Mouse (Mus musculus) neural tube, embryonic 14.5 days (tissue): Measurements from ENCODE around the gene Ddx17. TPM values are rescaled to one million over a fixed set of nuclear protein-coding genes. Genes with fewer than 3 reads are reported as not detected.

Source experiments
- ATAC-seq: fragments of 200-750 bp; cut with Nextera tagmentation; 2 replicates; pipeline ENCODE4 v1.8.0; 2017; ENCODE audit warnings: low read depth, mild to moderate bottlenecking, moderate TSS enrichment, moderate library complexity
- H3K27ac ChIP-seq: fragments of 300-500 bp; sonication (generic); 2 replicates; pipeline ENCODE4 v1.5.1; 2014; ENCODE audit warnings: low read depth, mild to moderate bottlenecking, control low read depth, low read length, moderate library complexity, mixed read lengths
- H3K27me3 ChIP-seq: fragments of 300-500 bp; sonication (generic); 2 replicates; pipeline ENCODE4 v1.6.1; 2014; ENCODE audit warnings: low read length; ENCODE audit not compliant: control insufficient read depth, insufficient read depth
- H3K36me3 ChIP-seq: fragments of 300-500 bp; sonication (generic); 2 replicates; pipeline ENCODE4 v1.6.1; 2014; ENCODE audit warnings: low read length, mixed read lengths; ENCODE audit not compliant: control insufficient read depth, insufficient read depth
- H3K4me1 ChIP-seq: fragments of 300-500 bp; sonication (generic); 2 replicates; pipeline ENCODE4 v1.6.1; 2014; ENCODE audit warnings: low read length; ENCODE audit not compliant: control insufficient read depth, insufficient read depth
- H3K4me2 ChIP-seq: fragments of 300-500 bp; sonication (generic); 2 replicates; pipeline ENCODE4 v1.6.1; 2014; ENCODE audit warnings: mild to moderate bottlenecking, low read depth, low read length, control low read depth
- H3K4me3 ChIP-seq: fragments of 300-500 bp; sonication (generic); 2 replicates; pipeline ENCODE4 v1.5.1; 2014; ENCODE audit warnings: low read depth, low read length, control low read depth, mixed read lengths
- H3K9ac ChIP-seq: fragments of 300-500 bp; sonication (generic); replicated peaks from 2 replicates; pipeline ENCODE4 v1.6.1; 2014; ENCODE audit warnings: low read depth, mild to moderate bottlenecking, control low read depth, low read length, mixed read lengths
- H3K9me3 ChIP-seq: fragments of 300-500 bp; sonication (generic); 2 replicates; pipeline ENCODE4 v1.6.1; 2016; ENCODE audit warnings: low read length; ENCODE audit not compliant: control insufficient read depth
- WGBS: fragments of 180-500 bp; shearing (Covaris S2); extraction: QIAGEN DNeasy Blood & Tissue Kit; methylation state at CpG from one replicate; pipeline ENCODE4 v1.1.7; 2014; 5-methylcytosine and 5-hydroxymethylcytosine counted together
- polyA plus RNA-seq: library from polyadenylated mRNA; unstranded; fragments of >200 nt; fragmentation: Nextera tagmentation; extraction: Ambion mirVana; gene quantifications from 2 replicates; pipeline ENCODE4 v1.2.1, GENCODE M21; 2014

The Ddx17 gene
- polyA plus RNA-seq, 1 experiment from 2014 or later, result 105 TPM

DNA sequence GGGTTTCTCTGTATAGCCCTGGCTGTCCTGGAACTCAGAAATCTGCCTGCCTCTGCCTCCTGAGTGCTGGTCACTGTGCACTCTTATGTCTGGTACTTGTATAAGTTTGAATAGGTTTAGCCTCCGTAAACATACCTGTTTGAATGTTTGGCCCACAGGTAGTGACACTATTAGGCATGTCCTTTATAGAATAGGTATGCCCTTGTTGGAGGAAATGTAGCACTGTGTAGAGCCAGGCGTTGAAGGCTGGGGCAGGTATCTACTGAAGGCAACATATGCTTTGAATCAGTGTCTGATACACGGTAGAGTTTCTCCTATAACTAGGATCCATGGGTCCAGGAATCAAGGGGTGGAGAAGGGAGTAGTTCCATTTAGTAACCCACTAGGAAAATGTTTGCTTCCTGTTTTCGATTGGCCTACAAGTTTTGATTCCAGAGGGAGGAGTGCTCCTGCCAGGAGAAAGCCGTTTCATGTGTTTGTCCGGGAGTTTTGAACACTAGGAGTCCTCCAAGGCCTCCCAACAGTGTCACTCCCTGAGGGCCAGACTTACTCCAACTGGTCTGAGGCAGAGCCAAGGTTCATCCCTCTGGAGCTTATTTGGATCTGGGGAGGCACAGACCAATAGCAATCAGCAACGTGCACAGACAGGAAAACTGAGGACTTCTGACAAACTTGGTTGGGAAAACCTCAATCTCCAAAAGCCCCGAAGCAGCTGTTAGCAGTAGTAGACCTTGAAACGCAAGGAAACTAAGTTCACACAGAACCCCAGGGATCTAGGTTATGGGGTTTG, 20.4 kb downstream of the Ddx17 start:
- Histone ChIP-seq H3K9me3 (no peaks in the 10 kb centered on the region), H3K27me3 (no peaks in the 10 kb centered on the region), H3K36me3 (peaks cover 47% of the 10 kb centered on the region), H3K9ac (no peak overlapping the region), H3K4me2 (no peak overlapping the region), H3K4me3 (no peak overlapping the region), H3K4me1 (no peaks in the 10 kb centered on the region), H3K27ac (no peak overlapping the region)
- 64% methylated on average over 9 of the region's 9 CpGs for WGBS
- ATAC-seq, result 0 out of 2 replicates have a peak, but pooled peaks have one; percentile 35

DNA sequence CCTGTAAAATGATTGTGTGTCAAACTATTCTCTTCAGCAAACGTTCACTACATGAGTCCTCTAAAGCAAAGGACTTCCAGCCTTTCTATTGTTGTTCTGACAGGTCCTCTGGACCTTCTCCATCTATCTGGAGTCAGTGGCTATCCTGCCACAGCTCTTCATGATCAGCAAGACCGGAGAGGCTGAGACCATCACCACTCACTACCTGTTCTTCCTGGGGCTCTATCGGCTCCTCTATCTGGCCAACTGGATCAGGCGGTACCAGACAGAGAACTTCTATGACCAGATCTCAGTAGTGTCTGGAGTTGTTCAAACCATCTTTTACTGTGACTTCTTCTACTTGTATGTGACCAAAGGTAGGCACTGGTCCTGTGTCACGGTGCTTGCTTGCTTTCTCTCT, 21.0 kb downstream of the Ddx17 start:
- no peak overlapping the region for H3K4me2 ChIP-seq
- ATAC-seq, result no peak
- H3K27me3 ChIP-seq, result no peaks in the 10 kb centered on the region
- no peaks in the 10 kb centered on the region for H3K9me3 ChIP-seq
- peaks cover 41% of the 10 kb centered on the region for H3K36me3 ChIP-seq
- H3K9ac ChIP-seq, result no peak overlapping the region
- no peaks in the 10 kb centered on the region for H3K4me1 ChIP-seq
- 87% methylated on average over 5 of the region's 5 CpGs for WGBS
- no peak overlapping the region for H3K27ac ChIP-seq
- no peak overlapping the region for H3K4me3 ChIP-seq

DNA sequence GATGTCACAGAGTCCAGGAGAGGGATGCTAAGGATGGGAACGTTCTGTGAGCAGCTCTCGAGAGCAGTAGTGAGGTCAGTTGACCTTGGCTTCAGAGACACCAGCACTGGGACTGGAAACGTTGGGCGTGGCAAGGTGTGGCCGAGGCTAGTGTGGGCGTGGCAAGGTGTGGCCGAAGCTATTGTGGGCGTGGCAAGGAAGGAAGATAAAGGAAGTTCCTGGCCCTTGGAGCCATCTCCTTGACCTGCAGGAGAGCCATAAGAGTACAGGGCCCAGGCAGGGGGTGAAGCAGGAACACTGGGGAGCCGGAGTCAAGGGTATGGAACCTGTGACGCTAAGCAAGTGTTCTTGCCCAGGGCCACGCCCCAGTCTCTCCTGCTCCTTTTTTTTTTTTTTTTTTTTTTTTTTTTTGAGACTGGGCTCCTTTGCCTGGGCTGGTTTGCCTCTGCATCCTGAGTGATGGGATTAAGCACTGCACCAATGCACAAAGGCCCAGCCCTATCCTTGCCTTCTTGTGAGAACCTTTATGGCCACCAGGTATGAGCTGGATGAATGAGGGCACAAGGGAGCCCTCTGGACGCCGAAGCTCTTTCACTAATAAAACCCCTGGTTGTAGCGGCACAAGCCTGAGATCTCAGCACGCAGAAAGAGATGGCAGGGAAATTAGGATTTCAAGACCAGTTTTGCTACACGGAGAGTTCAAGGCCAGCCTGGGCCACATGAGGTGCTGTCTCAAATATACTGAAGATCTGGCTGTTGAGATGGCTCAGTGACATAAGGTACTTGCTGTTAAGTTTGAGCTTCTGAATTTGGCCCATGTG, 26.9 kb downstream of the Ddx17 start:
- Histone ChIP-seq H3K4me2 (no peak overlapping the region), H3K27me3 (peaks cover 28% of the 10 kb centered on the region), H3K9me3 (no peaks in the 10 kb centered on the region), H3K36me3 (no peaks in the 10 kb centered on the region), H3K9ac (no peak overlapping the region), H3K4me1 (peaks cover 10% of the 10 kb centered on the region; the same call in 1 of the 2 replicates), H3K27ac (no peak overlapping the region), H3K4me3 (no peak overlapping the region)
- 42% methylated on average over 16 of the region's 16 CpGs for WGBS
- no peak for ATAC-seq

DNA sequence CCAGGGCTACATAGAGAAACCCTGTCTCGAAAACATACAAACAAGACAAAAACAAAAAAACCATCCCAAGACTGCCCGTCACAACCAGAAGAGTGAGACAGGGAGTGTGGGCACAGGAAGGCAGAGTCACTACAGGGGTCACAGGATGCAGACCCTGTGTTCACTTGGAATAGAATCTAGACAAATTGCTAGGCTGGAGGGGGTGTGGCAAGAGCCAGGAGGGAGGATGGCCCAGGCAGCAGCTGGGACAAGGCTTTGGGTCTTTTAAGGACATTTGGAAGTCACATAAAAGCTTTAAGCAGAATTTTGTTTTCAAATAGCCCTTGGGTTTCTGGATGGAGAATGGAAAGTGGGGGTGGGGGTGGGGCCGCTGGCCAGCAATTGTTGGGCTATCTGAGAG, 28.0 kb downstream of the Ddx17 start:
- no peak for ATAC-seq
- WGBS, result 81% methylated on average over 3 of the region's 3 CpGs
- H3K4me3 ChIP-seq, result no peak overlapping the region
- H3K9me3 ChIP-seq, result no peaks in the 10 kb centered on the region
- H3K4me1 ChIP-seq, result peaks cover 10% of the 10 kb centered on the region; the same call in 1 of the 2 replicates
- no peak overlapping the region for H3K9ac ChIP-seq
- H3K36me3 ChIP-seq, result no peaks in the 10 kb centered on the region
- H3K27me3 ChIP-seq, result peaks cover 36% of the 10 kb centered on the region
- H3K27ac ChIP-seq, result no peak overlapping the region
- no peak overlapping the region for H3K4me2 ChIP-seq

DNA sequence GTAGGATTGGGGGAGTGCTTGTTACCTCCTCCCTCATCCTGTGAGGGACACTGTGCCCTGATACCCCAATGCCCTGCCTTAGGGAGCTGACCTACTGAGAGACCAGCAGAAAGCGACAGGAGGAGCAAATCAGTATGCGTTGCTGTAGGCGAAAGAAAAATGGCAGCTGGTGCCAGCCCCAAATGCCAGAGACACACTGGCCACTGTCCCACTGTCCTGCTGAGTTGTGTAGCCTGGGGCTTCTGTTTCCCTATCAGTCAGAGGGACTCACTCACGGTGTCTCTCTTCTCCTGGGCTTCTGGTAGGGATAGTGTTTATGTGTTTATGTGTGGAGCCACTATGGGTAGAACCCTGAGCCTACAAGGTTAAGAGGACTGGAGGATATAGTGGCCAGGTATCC, 28.8 kb downstream of the Ddx17 start:
- Histone ChIP-seq H3K9ac (no peak overlapping the region), H3K4me2 (no peak overlapping the region), H3K4me3 (no peak overlapping the region), H3K4me1 (peaks cover 10% of the 10 kb centered on the region; the same call in 1 of the 2 replicates), H3K36me3 (no peaks in the 10 kb centered on the region), H3K27me3 (peaks cover 40% of the 10 kb centered on the region), H3K27ac (no peak overlapping the region), H3K9me3 (no peaks in the 10 kb centered on the region)
- WGBS, result 59% methylated on average over 4 of the region's 4 CpGs
- ATAC-seq, result no peak

DNA sequence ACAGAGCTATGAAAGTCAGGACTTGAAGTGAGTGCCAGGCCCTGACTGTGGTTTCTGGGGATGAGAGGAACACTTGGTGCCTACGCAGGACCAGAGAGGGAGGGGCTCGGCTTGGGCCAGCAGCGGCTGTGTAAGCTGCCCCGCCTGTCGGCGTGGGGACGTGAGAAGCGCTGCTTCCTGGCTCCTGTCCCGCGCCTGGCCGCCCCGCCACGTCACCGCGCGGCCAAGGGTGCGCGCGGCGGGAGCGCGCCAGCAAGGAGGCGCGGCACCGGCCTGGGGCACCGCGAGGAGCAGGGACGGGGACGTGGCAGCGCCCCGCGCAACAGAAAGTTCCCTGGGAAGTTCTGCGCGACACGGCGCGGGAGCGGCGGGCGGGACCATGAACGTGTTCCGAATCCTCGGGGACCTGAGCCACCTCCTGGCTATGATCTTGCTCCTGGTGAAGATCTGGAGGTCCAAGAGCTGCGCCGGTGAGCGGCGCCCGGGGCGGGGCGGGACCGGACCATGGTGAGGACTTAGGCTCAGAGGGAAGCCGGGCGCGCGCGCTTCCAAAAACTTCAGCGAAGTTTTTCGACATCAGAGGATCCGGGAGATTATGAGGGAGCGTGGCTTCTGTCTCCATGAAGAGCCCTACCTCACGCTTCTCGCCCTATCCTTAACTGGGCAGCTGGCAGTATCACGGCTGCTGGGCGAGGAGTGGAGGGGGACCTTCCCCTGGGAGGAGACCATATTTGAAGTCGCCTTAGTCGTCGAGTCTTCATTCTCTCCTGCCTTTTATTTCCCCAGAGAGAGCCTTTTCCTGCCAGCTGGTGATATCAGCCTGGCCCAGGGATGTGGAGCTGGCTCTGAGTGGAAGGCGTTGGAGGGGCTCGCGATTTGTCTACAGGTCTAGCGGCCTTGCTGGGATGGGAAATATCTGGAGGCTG, 30.1 kb downstream of the Ddx17 start, which contains the start of gene Kdelr3:
Gene Kdelr3, plus strand, starts transcription at position 241 of the 926 bp plus-strand sequence.
- Histone ChIP-seq H3K4me1 (peaks cover 15% of the 10 kb centered on the region; the same call in 1 of the 2 replicates), H3K27ac (no peak within 1 kb of the TSS), H3K27me3 (peaks cover 48% of the 10 kb centered on the region), H3K4me2 (peak within 1 kb of the TSS; percentile 68), H3K4me3 (peak within 1 kb of the TSS; percentile 34), H3K36me3 (no peaks in the 10 kb centered on the region), H3K9me3 (no peaks in the 10 kb centered on the region), H3K9ac (0 out of 2 replicates have a peak within 1 kb of the TSS, but pooled peaks have one; percentile 25)
- ATAC-seq, result no peak
- 1% methylated on average over 70 of the region's 71 CpGs for WGBS

DNA sequence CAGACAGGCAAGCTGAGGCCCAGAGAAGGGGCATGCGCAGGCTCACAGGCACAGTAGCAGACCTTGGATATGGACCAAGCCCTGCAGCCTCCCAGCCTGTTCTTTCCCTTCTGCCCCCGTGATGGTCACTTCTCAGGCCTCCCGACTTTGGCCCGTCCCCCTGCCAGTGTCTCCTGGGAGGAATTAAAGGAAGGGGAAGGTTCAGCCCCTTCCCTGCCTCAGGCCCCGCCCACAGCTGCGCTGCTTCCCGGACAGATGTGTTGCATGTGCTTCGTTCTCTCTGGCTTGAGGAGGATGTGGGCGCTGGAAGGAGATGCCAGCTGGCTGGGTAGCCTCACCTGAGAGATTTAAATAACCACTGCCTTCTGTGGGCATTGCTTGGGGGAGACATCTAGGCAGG, 32.6 kb downstream of the Ddx17 start:
- no peak overlapping the region for H3K9ac ChIP-seq
- WGBS, result 9% methylated on average over 9 of the region's 9 CpGs
- H3K36me3 ChIP-seq, result no peaks in the 10 kb centered on the region
- H3K9me3 ChIP-seq, result no peaks in the 10 kb centered on the region
- H3K27me3 ChIP-seq, result peaks cover 62% of the 10 kb centered on the region
- no peak for ATAC-seq
- H3K4me2 ChIP-seq, result no peak overlapping the region
- H3K27ac ChIP-seq, result no peak overlapping the region
- H3K4me3 ChIP-seq, result no peak overlapping the region
- H3K4me1 ChIP-seq, result peaks cover 18% of the 10 kb centered on the region; the same call in 1 of the 2 replicates

DNA sequence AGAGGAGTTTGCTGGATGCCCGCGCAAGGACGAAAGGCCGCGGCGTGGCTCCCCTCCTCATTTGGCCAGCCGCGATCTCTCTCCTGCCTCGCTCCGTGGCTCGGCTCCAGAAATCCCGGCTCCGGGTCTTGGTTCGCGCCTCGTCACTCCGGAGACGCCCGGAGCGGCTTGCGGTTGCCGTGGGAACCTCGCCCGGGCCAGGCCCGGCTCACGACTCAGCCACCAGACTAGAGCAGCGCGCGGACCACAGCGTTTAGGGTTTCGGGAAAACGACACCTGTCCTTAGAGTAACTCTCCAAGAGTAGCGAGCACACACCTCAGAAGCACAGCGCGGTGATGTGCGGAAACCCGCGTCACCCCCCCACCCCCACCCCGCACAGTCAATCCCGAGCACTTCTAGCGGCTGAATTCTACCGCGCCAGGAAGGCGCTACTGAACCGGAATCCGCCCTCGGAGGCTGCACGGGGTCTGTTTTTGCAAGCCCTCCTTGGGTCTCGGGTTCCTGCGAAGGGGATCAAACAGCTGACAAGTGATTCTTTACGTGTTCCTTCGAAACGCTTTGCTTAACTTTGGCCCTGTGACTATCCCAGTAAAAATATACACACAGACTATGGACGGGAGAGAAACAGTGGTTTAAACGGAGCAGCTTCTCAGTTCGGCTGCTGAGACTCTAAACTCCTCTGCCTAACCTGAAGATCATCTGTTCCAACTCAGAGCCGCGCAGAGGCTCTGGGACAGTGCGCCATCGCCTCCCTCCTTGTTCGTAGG, 34.8 kb downstream of the Ddx17 start:
- H3K9me3 ChIP-seq, result no peaks in the 10 kb centered on the region
- H3K4me2 ChIP-seq, result peak overlapping the region; percentile 59
- no peak overlapping the region for H3K27ac ChIP-seq
- peaks cover 59% of the 10 kb centered on the region for H3K27me3 ChIP-seq
- peak overlapping the region; percentile 32 for H3K4me3 ChIP-seq
- H3K9ac ChIP-seq, result no peak overlapping the region; the same call in 1 of the 2 replicates
- WGBS, result 1% methylated on average over 61 of the region's 61 CpGs
- peaks cover 14% of the 10 kb centered on the region; the same call in 1 of the 2 replicates for H3K4me1 ChIP-seq
- ATAC-seq, result peak; percentile 91; the same call in 1 of the 2 replicates
- H3K36me3 ChIP-seq, result no peaks in the 10 kb centered on the region
